Mouse (Mus musculus) cerebellum, adult 2 months (tissue): Measurements from ENCODE around the gene Myef2.

Source experiments
- CTCF ChIP-seq: fragments of 200-500 bp; IDR thresholded peaks from 2 replicates; pipeline ENCODE4 v1.5.1; 2011; ENCODE audit warnings: low read depth, mild to moderate bottlenecking, control low read depth, low read length, moderate library complexity, borderline replicate concordance; ENCODE audit not compliant: insufficient read depth
- POLR2A ChIP-seq: fragments of 200-500 bp; IDR thresholded peaks from 2 replicates; pipeline ENCODE4 v1.6.1; 2011; ENCODE audit warnings: low read length, control low read depth, borderline replicate concordance; ENCODE audit not compliant: insufficient read depth

DNA sequence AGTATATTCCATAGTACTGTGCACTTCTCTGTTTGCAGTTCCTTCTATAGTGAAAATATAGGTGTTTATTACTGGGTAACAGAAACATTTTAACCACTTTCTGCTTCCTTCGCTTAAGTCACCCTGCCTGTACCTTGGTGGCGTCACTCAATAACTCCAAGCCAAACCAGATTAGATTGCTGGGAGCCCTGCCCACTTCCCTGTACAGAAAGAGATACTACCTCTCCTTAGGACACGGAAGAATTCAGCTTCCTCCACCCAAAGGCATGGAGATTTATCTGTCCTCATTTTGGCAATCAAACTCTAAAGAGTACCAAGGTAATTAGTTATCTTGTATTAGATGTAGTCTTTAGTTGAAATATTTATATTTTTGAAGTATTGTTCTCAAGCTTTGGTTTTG, 3.3 kb upstream of the Myef2 start:
- TF ChIP-seq POLR2A (no peak), CTCF (no peak)
